Mouse (Mus musculus): ENCODE data around the gene Auts2. TPM values are rescaled to one million over a fixed set of nuclear protein-coding genes. Genes with fewer than 3 reads are reported as not detected.

The Auts2 gene
- polyA plus RNA-seq, 1 experiment from 2014 or later: 97.2 TPM

DNA sequence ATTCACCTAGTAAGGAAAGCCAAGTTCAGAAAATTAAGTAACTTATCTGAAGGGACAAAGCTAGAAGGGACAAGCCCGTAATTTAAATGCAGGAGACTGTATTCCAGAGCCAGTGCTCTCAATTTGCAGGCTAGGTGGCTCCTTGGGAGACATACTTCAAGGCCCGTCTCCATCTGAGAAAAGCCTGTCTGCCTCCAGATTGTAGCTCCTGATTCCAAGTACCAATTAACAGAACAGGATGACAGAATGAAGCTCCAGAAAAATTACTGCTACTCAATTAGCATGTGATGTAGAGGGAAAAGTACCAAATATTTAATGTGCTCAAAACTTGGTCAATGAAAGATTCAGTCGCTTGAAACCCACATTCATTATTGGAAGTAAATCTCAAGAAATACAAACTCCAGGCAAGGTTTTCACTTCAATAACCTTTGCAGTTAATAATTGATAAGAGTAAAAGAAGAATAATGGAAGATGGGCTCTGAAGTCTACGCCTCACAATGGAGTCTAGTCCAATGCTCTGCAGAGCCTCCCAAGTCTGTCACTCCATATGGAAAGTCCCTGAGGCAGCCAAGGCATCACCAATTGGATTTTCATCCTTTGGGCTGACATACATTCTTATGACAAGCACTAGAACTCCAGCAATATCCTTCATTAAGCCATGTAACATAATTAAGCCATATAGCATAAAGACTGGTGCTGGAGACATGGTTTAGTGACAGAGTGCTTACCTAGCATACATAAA is 97.8 kb downstream of the Auts2 start:
- no peak overlapping the region for H3K4me2 ChIP-seq (ENCODE audit: low read length)
- H3K4me1 ChIP-seq (replicated peaks; ENCODE audit: control insufficient read depth, insufficient read depth, low read length): peaks cover 20% of the 10 kb centered on the region
- peak overlapping the region; percentile 47 for H3K27ac ChIP-seq (ENCODE audit: low read length)
- no peak overlapping the region for H3K4me3 ChIP-seq (replicated peaks; ENCODE audit: low read length)
- peak; percentile 75 for ATAC-seq
- no peaks in the 10 kb centered on the region for H3K27me3 ChIP-seq (replicated peaks; ENCODE audit: control insufficient read depth, insufficient read depth, low read length)
- H3K9ac ChIP-seq (replicated peaks; ENCODE audit: low read depth, low read length): no peak overlapping the region
- 63% methylated on average over 4 of the region's 4 CpGs for WGBS
- no peaks in the 10 kb centered on the region for H3K36me3 ChIP-seq (ENCODE audit: control insufficient read depth, insufficient read depth)
- H3K9me3 ChIP-seq (ENCODE audit: control insufficient read depth, low read length): no peaks in the 10 kb centered on the region

DNA sequence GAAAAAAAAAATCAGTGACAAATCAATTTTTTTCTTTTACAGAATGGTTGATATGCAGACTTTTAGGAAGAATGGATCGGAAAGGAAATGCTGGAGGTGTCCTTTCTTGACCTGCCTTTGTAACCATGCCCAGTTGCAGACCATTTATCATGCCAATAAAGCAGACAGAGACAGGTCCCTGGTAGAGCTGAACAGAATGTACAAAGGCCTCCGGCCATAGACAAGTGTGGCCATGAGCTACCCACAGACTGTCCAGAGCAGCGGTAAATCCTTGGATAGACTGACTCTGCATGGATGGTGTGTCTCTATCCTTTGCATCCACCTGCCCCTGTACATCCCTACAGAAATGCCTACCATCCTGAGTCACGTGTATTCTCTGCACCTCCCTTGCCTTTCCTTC is 100.2 kb downstream of the Auts2 start:
- H3K4me1 ChIP-seq (replicated peaks; ENCODE audit: control insufficient read depth, insufficient read depth, low read length): peaks cover 24% of the 10 kb centered on the region

DNA sequence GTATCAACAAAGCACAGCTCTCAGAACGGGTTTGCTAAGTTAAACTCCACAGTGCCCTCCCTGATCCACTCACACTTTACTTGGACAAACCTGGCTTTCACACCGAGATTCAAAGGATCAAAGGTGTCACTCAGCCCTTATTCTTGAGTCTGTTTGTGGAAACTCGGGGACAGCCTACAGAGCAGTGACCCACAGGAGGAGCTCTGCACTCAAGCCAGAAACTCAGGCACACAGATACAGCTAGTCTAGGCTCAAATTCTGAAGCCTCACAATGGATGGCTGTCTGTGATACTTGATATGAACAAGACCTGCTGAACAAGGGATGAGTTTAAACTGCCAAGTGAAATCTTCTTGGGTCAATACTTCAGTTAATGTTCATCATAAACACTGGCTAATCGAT is 104.7 kb downstream of the Auts2 start:
- Histone ChIP-seq H3K4me3 (replicated peaks; ENCODE audit: low read length) (no peak overlapping the region), H3K27me3 (replicated peaks; ENCODE audit: control insufficient read depth, insufficient read depth, low read length) (no peaks in the 10 kb centered on the region), H3K27ac (ENCODE audit: low read length) (no peak overlapping the region), H3K4me2 (ENCODE audit: low read length) (no peak overlapping the region), H3K4me1 (replicated peaks; ENCODE audit: control insufficient read depth, insufficient read depth, low read length) (peaks cover 35% of the 10 kb centered on the region), H3K36me3 (ENCODE audit: control insufficient read depth, insufficient read depth) (no peaks in the 10 kb centered on the region), H3K9me3 (ENCODE audit: control insufficient read depth, low read length) (no peaks in the 10 kb centered on the region), H3K9ac (replicated peaks; ENCODE audit: low read depth, low read length) (no peak overlapping the region)
- WGBS: 41% methylated on average over 4 of the region's 4 CpGs
- ATAC-seq: no peak

More for the DNA sequence above, 100.2 kb downstream of the Auts2 start:
- Histone ChIP-seq H3K36me3 (ENCODE audit: control insufficient read depth, insufficient read depth) (no peaks in the 10 kb centered on the region), H3K9me3 (ENCODE audit: control insufficient read depth, low read length) (no peaks in the 10 kb centered on the region), H3K27me3 (replicated peaks; ENCODE audit: control insufficient read depth, insufficient read depth, low read length) (no peaks in the 10 kb centered on the region), H3K9ac (replicated peaks; ENCODE audit: low read depth, low read length) (no peak overlapping the region), H3K27ac (ENCODE audit: low read length) (no peak overlapping the region), H3K4me3 (replicated peaks; ENCODE audit: low read length) (no peak overlapping the region), H3K4me2 (ENCODE audit: low read length) (no peak overlapping the region)
- no peak for ATAC-seq
- WGBS: 82% methylated on average over 4 of the region's 4 CpGs

DNA sequence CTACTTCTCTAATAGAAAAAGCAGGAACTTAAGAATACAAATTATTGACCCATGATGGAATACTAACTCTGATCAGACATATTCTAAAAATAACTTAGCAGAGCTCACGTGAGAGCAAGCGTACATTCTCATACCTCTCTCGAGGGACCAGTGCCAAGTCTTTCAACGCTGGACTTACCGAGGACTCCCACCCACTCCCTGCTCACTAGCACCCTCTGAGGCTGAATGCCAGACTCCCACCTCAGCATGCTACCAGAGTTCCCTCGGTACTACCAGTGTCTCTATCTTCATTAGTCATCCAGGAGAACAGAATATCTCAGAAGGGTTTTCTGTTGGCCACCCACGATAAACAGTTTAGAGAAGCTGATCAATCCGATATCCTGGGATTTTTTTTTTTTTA is 105.2 kb downstream of the Auts2 start:
- Histone ChIP-seq H3K9me3 (ENCODE audit: control insufficient read depth, low read length) (no peaks in the 10 kb centered on the region), H3K27me3 (replicated peaks; ENCODE audit: control insufficient read depth, insufficient read depth, low read length) (no peaks in the 10 kb centered on the region), H3K9ac (replicated peaks; ENCODE audit: low read depth, low read length) (no peak overlapping the region), H3K4me3 (replicated peaks; ENCODE audit: low read length) (no peak overlapping the region), H3K4me2 (ENCODE audit: low read length) (no peak overlapping the region), H3K36me3 (ENCODE audit: control insufficient read depth, insufficient read depth) (no peaks in the 10 kb centered on the region), H3K4me1 (replicated peaks; ENCODE audit: control insufficient read depth, insufficient read depth, low read length) (peaks cover 38% of the 10 kb centered on the region), H3K27ac (ENCODE audit: low read length) (no peak overlapping the region)
- no peak for ATAC-seq
- WGBS: 40% methylated on average over 8 of the region's 8 CpGs

DNA sequence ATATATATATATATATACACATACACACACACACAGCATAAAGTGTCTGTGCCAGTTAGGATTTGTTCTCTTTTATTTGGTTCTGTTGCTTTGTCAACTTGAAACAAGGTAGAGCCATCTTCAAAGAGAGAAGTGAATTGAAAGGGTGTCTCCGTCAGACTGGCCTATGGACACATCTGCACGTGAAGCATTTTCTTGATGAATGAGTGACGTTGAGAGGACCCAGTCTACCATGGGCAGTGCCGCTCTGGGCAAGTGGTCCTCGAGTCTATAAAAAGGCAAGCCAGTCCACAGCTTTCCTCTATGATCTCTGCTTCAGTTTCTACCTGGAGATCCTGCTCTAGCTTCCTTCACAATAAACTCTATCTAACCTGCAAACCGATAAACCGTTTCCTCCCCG is 105.7 kb downstream of the Auts2 start:
- Histone ChIP-seq H3K27me3 (replicated peaks; ENCODE audit: control insufficient read depth, insufficient read depth, low read length) (no peaks in the 10 kb centered on the region), H3K9ac (replicated peaks; ENCODE audit: low read depth, low read length) (no peak overlapping the region), H3K36me3 (ENCODE audit: control insufficient read depth, insufficient read depth) (no peaks in the 10 kb centered on the region), H3K4me2 (ENCODE audit: low read length) (no peak overlapping the region), H3K4me3 (replicated peaks; ENCODE audit: low read length) (no peak overlapping the region), H3K27ac (ENCODE audit: low read length) (no peak overlapping the region), H3K9me3 (ENCODE audit: control insufficient read depth, low read length) (no peaks in the 10 kb centered on the region), H3K4me1 (replicated peaks; ENCODE audit: control insufficient read depth, insufficient read depth, low read length) (peaks cover 40% of the 10 kb centered on the region)
- ATAC-seq: no peak
- 88% methylated on average over 8 of the region's 8 CpGs for whole genome bisulfite sequencing

DNA sequence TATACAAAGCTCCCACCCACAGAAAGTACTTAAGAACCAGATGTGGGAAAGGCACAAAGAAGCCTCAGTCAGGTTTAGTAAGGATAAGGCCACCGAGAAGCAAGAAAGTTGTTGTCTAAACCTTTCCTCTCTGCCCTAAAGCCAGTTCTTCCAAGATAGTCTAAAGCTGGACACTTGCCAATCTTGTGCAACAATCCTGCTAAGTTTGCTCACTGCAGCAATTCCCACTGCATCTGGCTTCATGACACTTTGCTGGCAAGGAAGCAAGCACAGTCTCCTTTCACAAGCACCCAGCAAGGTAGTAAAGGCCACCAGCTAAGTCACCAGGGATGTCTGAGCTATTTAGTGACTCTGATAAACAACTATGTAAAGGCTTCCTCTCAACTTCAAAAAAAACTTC is 106.2 kb downstream of the Auts2 start:
- Histone ChIP-seq H3K4me2 (ENCODE audit: low read length) (no peak overlapping the region), H3K27me3 (replicated peaks; ENCODE audit: control insufficient read depth, insufficient read depth, low read length) (no peaks in the 10 kb centered on the region), H3K27ac (ENCODE audit: low read length) (no peak overlapping the region), H3K4me3 (replicated peaks; ENCODE audit: low read length) (no peak overlapping the region), H3K36me3 (ENCODE audit: control insufficient read depth, insufficient read depth) (no peaks in the 10 kb centered on the region), H3K9ac (replicated peaks; ENCODE audit: low read depth, low read length) (no peak overlapping the region), H3K9me3 (ENCODE audit: control insufficient read depth, low read length) (no peaks in the 10 kb centered on the region), H3K4me1 (replicated peaks; ENCODE audit: control insufficient read depth, insufficient read depth, low read length) (peaks cover 40% of the 10 kb centered on the region)
- 49% methylated on average over 1 of the region's 1 CpGs for WGBS
- no peak for ATAC-seq

DNA sequence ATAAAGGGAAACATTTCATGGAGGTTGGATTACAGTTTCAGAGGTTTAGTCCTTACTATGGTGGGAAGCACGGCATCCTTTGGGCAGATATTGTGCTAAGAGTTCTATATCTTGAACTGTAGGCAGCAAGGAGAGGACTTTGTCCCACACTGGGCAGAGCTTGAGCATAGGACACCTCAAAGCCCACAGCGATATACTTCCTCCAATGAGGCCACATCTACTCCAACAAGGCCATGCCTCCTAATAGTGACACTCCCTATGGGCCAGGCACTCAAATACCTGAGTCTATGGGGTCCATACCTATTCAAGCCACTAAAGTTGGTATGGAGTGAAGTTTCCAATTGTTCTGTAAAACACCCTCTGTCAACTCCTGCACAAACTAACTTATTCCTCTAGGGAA is 106.7 kb downstream of the Auts2 start:
- H3K9ac ChIP-seq (replicated peaks; ENCODE audit: low read depth, low read length): no peak overlapping the region
- no peaks in the 10 kb centered on the region for H3K27me3 ChIP-seq (replicated peaks; ENCODE audit: control insufficient read depth, insufficient read depth, low read length)
- no peak overlapping the region for H3K27ac ChIP-seq (ENCODE audit: low read length)
- H3K4me3 ChIP-seq (replicated peaks; ENCODE audit: low read length): no peak overlapping the region
- WGBS: 98% methylated on average over 2 of the region's 2 CpGs
- no peak overlapping the region for H3K4me2 ChIP-seq (ENCODE audit: low read length)
- H3K4me1 ChIP-seq (replicated peaks; ENCODE audit: control insufficient read depth, insufficient read depth, low read length): peaks cover 40% of the 10 kb centered on the region
- H3K36me3 ChIP-seq (ENCODE audit: control insufficient read depth, insufficient read depth): no peaks in the 10 kb centered on the region
- ATAC-seq: no peak
- H3K9me3 ChIP-seq (ENCODE audit: control insufficient read depth, low read length): no peaks in the 10 kb centered on the region

DNA sequence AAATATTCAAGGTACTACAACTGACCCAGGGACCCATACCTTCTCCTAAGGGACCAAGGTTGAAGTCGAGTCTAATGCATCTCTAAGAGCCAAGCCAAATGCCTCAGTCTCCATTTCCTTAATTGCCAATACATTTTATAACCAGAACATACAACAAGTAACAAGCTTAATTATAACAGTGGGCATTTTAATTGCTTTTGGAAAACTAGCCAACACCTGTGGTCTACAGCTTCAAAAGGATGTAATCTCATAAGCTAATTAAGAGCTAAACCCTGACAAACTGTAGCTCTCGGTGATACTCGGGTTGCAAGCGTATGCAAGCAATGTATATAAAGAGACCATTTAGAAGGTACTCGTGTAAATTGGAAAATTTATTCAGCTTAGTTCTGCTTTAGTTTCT is 107.7 kb downstream of the Auts2 start:
- peaks cover 36% of the 10 kb centered on the region for H3K4me1 ChIP-seq (replicated peaks; ENCODE audit: control insufficient read depth, insufficient read depth, low read length)
- no peak overlapping the region for H3K4me3 ChIP-seq (replicated peaks; ENCODE audit: low read length)
- WGBS: 36% methylated on average over 5 of the region's 5 CpGs
- no peak overlapping the region for H3K9ac ChIP-seq (replicated peaks; ENCODE audit: low read depth, low read length)
- no peaks in the 10 kb centered on the region for H3K36me3 ChIP-seq (ENCODE audit: control insufficient read depth, insufficient read depth)
- H3K27ac ChIP-seq (ENCODE audit: low read length): no peak overlapping the region
- no peaks in the 10 kb centered on the region for H3K27me3 ChIP-seq (replicated peaks; ENCODE audit: control insufficient read depth, insufficient read depth, low read length)
- H3K9me3 ChIP-seq (ENCODE audit: control insufficient read depth, low read length): no peaks in the 10 kb centered on the region
- H3K4me2 ChIP-seq (ENCODE audit: low read length): no peak overlapping the region
- no peak for ATAC-seq

DNA sequence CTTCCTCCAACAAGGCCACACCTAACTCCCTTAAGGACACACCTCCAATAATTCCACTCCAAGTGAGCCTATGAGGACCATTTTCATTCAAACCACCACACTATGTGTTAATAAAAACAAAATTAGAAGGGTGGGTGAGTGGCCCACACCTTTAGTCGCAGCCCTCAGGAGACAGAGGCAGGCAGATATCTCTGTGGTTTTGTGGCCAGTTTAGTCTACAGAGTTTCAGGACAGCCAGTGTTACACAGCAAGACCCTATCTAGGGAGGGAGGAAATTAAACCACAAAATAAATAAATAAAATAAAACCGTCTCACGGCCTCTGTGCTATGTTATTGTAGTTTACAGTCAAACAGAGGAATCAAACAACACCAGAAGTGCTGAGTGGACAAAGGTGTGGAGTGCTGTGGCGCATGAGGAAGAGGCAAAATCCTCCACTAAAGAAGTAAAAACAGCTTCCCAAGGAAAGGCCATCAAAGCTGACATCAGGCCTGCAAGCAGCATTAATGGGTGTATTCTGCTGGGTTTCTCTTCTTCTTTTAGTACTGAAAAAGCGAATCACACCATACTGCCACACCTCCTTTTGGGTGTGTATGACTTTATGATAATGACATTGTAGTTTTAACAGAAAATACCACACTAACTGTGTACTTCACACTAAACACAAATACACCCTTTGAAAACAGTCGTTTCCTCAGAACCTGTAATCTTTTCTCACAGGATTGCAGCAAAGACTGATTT is 109.6 kb downstream of the Auts2 start:
- no peak overlapping the region for H3K9ac ChIP-seq (replicated peaks; ENCODE audit: low read depth, low read length)
- no peak overlapping the region for H3K27ac ChIP-seq (ENCODE audit: low read length)
- ATAC-seq: no peak
- WGBS: 81% methylated on average over 6 of the region's 6 CpGs
- H3K4me2 ChIP-seq (ENCODE audit: low read length): no peak overlapping the region
- no peaks in the 10 kb centered on the region for H3K27me3 ChIP-seq (replicated peaks; ENCODE audit: control insufficient read depth, insufficient read depth, low read length)
- no peaks in the 10 kb centered on the region for H3K9me3 ChIP-seq (ENCODE audit: control insufficient read depth, low read length)
- H3K36me3 ChIP-seq (ENCODE audit: control insufficient read depth, insufficient read depth): no peaks in the 10 kb centered on the region
- H3K4me1 ChIP-seq (replicated peaks; ENCODE audit: control insufficient read depth, insufficient read depth, low read length): peaks cover 36% of the 10 kb centered on the region
- no peak overlapping the region for H3K4me3 ChIP-seq (replicated peaks; ENCODE audit: low read length)
